Mouse (Mus musculus): ENCODE measurements at regions not wholly inside any gene's neighbourhood (a gene's known extent, or its start where the extent isn't known, plus 50 kb on each side); places are given as distances from the start of the nearest gene placed in this dataset.

DNA sequence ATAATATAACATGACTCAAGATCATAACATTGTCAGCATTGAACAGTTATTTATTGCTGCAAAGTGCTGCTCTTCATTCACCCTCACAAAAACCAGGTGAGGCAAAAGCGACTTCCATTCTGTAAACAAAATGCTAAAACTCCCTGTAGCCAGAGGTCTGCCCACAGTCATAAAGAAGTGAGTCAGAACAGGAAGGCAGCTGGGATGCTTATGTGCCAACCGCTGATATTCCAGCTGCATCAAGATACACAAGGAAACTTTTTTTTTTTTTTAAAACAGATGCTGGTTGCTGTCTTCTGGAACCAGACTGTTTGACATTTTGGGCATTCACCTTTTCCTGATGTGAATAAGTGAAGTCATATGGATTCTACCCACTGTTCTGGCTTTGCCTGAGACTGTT is 260.7 kb downstream of the 1700064H15Rik start:
- no peak for DNase-seq

All from liver (tissue).